Mouse (Mus musculus) megakaryocyte progenitor cell, adult 5-6 weeks (primary cell): ENCODE measurements around the gene Coq8a. TPM values are rescaled to one million over a fixed set of nuclear protein-coding genes. Genes with fewer than 3 reads are reported as not detected.

Source experiments
- ATAC-seq: replicated peaks from 2 replicates; pipeline ENCODE4 v1.8.0; 2016; ENCODE audit warnings: mild to moderate bottlenecking, moderate TSS enrichment, inconsistent platforms; ENCODE audit not compliant: poor library complexity
- total RNA-seq, 2 experiments: library from RNA; stranded (forward) in 1 of 2; stranded (reverse) in 1 of 2; fragments of 157-497, 149-512 nt in 1 of 2; fragments of 200-1000 nt in 1 of 2; gene quantifications; 2 replicates each; pipeline versions ENCODE4 v1.2.3 to v1.2.4; 2015 to 2017

The Coq8a gene
- total RNA-seq, 2 experiments from 2014 or later = 2.6 to 8.9 TPM

- ATAC-seq = no peak
These were observed 1.3 kb upstream of the Coq8a start for GRCm38 (mm10) chr1:180200722-180201121.

GRCm38 (mm10) chr1:180199715-180200050 is 281 bp upstream of the Coq8a start:
- ATAC-seq = no peak

GRCm38 (mm10) chr1:180197956-180198355 is 1.4 kb downstream of the Coq8a start:
- no peak for ATAC-seq

- no peak for ATAC-seq
These were observed 2.9 kb downstream of the Coq8a start for GRCm38 (mm10) chr1:180196508-180196907.

GRCm38 (mm10) chr1:180195703-180196381 is 3.6 kb downstream of the Coq8a start:
- ATAC-seq = peak; percentile 93

DNA sequence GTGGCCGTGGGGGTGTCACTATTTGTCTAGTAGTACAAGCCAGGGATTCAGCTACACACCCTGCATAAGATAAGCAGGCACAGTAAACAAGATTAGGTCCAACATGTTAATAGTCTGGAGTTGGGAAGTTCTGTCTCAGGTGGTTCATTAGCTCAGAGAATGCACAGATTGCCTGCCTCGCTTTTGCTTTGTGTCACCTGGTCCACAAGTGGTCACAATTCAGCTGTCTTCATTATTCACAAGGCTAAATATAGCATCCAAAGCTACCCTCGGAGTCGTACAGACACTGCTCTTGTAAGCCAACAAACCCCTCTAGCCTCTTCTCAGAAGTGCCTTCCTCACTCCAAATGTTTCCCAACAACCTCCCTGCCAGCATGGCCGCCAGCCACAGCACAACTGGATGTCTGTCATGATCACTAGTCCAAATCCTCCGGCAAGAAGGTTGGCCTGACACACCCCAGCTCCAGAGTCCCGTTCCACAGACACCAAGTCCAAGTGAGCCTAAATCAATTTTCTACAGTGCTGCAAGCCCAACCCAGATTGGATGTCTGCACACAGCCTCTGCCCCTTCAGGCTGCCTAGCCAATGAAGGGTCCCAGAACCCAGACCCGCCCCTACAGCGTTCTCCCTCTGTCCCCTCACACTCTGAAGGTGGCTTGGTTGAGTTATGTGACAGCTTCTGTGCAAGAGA is 4.5 kb downstream of the Coq8a start:
- ATAC-seq = peak; percentile 29

DNA sequence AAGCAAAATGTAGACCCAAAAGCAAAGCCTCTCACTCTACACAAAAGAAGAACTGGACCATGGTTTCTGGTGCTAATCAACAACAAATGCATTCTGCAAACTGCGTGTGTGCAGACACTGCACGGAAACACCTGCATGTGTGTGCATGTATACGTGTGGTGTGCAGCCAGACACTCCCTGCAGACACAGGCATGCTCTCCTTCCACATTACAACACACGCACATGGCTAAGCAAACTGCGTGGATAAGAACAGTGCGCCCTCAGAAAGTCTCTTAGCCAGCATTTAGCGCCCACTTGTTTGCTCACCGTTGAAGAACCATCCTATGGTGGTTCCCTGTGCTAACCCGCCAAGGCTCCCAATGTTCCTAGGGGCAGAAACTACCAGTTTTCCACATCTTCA is 5.4 kb downstream of the Coq8a start:
- ATAC-seq = no peak

DNA sequence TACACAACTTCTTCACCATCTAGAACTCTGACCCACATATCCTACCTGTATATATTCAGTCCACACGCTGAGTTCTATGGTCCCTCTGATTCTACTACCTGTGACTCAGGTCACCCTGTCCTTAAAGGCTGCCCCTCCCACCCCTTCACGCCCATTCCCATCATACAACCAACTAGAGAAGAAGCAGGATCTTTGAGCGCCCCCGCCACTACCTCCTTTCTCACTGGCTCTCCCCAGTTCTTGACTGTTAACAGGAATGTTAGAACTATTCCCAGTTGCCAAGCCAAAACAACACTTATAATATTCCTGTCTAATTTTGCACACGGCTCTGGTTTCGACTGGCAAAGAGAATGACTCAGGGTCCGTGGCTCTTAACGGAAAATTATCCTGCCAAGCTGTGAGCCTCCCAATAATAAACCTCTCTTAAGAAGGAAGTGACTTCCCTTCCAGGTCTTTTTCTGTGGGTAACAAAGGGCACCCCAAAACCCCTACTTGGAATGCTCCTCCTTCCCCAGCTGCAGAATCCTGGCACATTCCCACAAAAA is 5.9 kb downstream of the Coq8a start:
- no peak for ATAC-seq

DNA sequence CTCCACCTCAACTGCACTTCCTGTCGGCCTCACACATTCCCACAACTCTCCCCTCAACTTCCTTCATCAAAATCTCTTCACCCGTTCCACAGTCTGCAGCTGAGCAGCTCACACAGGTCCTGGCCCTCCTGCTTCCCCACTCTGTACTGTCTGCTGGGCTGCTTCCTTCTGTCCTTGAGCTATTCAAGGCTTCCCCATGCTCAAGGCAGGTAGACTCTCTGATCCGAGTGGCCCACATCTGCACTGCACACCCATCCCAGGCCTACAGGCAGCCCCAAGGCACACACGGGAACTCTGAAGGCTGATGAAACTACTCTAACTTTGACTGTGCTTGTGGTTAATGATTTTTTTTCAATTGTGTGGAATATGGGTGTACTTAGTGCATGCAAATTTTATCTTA is 6.5 kb downstream of the Coq8a start:
- no peak for ATAC-seq

GRCm38 (mm10) chr1:180191651-180192220 is 7.7 kb downstream of the Coq8a start:
- no peak for ATAC-seq

GRCm38 (mm10) chr1:180191112-180191511 is 8.3 kb downstream of the Coq8a start:
- no peak for ATAC-seq

GRCm38 (mm10) chr1:180188951-180189350 is 10.5 kb downstream of the Coq8a start:
- no peak for ATAC-seq

DNA sequence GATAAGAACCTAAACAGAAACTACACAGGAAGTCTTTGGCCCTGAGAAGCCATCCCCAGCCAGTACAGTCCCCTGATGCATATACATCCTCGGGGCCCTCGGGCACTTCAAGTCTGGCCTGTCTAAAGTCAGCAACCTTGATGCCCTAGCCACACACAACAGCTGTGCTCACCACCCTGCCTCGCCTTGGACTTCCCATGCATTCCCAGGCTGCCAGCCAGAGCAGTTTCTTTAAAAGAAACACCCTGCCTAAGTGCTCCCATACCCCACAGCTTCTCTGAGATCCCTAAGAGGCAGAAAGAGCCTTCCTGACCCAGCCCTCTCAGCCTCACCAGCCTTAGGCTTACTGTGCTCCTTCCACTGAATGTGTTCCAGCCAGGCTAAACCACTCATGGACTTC is 13.0 kb downstream of the Coq8a start:
- ATAC-seq = no peak

GRCm38 (mm10) chr1:180185877-180186276 is 13.5 kb downstream of the Coq8a start:
- ATAC-seq = no peak

- ATAC-seq = no peak
These were observed 14.6 kb downstream of the Coq8a start for GRCm38 (mm10) chr1:180184768-180185167.

DNA sequence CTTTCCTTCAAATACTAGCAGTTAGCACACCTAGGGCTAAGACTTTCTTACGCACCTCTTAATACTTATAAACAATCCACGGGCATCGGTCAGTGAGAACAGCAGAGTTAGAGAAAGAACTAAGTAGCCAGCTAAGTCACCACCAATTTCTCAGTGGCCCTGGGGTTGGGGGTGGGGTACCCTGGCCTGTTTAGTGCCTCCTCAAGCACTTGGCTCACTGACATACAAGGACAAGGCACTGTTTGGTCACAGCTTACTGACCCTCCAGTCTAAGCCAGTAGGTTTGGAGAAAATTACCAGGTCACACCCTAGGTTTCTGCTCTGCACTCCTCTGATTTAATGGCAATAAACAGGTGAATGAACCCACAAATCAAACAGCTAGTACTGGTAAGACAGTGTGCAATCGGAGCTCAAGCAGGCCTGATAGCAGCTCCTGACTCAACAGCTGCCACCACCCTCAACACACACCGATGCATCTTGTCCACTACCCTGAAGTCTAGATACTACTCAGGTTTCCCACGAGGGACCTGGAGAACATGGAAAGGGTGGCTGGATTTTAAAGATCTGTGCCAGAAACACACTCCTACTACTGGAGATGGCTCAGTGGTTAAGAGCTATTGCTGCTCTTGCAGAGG is 15.8 kb downstream of the Coq8a start:
- ATAC-seq = no peak

DNA sequence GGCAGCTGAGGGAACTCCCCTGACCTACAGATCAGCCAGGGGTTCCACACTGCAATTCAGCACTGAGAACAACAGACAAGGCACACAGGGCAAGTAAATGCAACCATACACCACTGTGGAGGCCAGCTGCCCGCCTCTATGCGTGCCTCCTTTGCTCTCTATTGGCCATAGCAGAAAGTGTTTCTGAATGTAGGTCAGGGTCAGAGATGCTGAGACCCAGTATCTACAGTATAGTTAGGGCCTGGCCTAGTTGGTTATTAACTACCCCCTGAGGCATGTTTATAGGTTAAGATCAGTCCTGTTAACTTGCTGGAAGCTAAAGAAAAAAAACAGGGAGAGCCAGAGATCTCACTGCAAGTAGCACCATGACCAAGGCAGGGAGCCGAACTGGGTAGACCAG is 16.7 kb downstream of the Coq8a start:
- ATAC-seq = no peak

DNA sequence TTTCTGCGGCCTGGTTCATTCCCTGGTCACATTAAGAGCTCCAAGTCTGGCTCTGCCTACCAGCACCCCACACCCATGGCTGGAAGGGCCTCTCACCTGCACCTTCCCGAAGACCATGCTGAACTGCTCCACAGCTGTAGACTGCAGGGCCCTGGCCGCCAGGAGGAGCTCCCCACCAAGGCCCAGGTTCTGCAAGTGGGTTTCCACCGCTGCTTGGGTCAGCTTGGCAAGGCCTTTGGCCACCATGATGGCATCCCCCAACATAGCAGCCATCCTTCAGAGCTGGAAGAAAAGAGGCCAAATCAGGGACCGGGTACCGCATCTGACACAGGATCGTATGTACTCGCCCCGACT is 17.5 kb downstream of the Coq8a start:
- no peak for ATAC-seq

DNA sequence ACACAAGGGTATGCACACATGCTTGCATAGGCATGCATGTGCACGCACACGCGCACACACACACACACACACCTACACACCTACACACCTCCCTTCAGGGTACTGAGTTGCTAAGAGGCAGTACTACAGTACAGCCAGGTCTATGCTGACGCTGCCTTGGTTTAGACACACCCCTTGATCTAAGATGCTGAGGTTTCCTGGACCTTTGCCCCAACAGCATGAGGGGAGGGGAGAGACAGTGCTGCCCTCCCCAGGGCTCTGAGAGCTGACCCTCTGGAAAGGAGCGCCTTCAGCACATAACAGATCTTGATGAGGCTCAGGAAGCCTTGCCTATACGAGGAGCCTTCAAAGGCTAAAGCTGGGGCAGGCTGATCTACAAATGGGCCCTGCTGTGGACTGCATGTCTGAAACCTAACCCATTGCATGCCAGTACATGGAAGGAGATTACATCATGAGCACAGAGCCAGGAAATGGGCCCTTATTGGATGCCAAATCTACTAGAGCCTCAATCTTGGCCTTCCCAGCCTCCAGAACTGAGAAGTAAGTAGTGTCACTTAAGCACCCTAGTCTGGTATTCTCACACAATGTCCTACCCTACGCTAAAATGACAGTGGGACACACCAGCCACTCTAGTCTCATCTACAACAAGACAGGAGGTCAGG is 18.0 kb downstream of the Coq8a start:
- no peak for ATAC-seq

DNA sequence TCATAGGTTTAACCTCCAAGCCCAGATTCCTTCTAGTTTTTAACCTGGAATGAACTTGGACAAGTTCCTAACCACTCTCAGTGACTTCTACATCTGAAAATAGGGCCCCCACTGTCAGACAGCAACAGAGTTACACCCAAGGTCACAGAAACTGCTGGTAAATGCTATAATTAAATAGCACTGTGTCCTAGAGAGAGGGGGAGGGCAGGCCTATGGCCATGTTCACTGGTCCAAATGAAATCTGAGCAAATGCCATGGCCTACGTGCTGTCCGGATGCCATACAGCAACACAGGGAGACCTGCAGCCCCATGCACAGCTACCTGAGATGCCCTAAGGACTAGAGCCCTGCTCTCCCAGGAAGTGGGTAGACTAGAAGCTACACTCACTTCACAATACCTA is 19.6 kb downstream of the Coq8a start:
- ATAC-seq = no peak

GRCm38 (mm10) chr1:180179100-180179499 is 20.3 kb downstream of the Coq8a start:
- no peak for ATAC-seq
